Mouse (Mus musculus): ENCODE measurements around the gene Gm17606.

The Gm17606 gene

DNA sequence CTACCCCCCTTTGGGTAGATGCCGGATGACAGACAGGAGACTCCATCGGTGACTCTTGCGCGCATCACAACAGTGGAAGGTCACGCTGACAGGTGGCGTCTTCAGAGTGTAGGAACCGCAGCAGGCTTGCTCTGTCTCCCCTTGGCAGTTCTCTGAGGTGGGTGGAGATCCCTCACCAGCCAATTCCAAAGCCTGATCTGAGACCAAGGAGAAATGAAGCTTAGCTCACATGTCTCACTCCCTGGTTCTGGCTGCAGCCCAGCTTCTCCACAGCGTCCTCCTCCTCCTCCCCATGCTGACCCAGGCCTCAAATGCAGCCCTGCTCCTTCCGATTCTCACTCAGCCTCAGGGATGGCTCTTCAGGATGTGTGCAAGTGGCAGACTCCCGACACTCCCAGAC, 15.8 kb upstream of the Gm17606 start:
- DNase-seq (ENCODE audit: low spot score), result no peak

DNA sequence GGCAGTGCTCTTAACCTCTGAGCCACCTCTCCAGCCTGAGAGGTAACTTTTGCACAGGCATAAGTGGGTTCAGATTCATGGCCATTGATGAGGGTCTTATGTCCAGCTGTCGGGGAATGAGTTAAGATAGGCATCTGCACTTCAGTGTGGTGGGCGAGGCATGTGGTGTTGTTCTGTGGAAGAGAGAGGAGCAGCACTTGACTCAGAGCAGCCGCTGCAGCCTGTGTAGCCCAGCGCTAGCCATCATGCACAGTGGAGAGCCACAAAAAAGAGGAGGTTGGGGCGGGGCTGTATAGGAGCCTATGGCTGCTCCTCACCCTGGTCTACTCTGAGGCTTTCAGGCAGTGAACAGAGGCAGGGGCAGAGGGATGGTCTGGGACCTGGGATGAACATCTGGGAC, 12.6 kb upstream of the Gm17606 start:
- DNase-seq (ENCODE audit: low spot score), result no peak

DNA sequence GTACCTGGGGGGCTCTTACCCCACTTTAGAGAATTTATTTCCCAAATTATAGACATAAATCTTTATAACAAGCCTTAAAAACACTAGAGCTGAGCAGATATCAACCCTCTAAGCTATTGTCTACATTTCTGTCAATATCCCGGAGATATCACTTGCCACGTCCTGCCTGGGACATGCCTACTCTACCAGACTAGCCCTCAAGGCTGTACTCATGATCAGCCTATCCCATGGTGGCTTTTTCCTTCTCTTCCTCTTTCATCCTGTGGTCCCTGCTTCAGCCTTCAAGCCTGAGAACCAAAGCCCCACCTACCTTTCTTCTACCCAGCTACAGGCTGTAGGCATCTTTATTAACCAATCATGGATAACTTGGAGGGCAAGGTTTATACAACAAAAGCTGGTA, 11.0 kb upstream of the Gm17606 start:
- DNase-seq (ENCODE audit: low spot score), result no peak

DNA sequence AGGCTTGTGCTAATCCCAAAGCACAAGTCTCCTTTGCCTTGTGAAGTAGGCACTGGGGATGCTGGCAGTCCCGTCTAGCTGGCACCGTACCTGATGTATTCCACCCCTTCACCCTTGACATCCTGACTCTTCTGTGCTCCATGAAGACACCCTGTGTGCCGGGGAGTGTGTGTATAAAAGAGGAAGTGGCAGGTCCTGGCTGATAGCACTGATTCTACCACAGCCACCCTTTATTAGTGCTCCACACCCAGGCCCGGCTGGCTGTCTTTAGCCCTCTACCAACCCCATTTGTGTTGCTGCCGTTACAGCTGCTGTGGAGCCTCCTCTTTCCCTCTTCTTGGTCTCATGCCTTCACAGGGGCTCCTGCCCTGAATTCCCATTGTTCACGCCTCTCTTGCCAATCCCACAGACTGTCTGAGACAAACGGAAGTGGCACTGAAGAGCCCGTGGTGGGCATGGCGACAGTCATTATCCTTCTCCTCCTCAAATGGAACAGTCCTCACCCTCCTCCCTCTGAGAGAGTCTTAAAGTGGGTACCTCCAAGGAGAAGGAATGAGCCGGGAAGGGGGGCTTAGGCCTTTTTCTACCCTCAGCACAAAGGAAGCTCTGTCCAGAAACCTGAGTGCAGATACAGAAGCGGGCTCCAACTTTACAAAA, 10.0 kb upstream of the Gm17606 start:
- DNase-seq (ENCODE audit: low spot score), result no peak

DNA sequence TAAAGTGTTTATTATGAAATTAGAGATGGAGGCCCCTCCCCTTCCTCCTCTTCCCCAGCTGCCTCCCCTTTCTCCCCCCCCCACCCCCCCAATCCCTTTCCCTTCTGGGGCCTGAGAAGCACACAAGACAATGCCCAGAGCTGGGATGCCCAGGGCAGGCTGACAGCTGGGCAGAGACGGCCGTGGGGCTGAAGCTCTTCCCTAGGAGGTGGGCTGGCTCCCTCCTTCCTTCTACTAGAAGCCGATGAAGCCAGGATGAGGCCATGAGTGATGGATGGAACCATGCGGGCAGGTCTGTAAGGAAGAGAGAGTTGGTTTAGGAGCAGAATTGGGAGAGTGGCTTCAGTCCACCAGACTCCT, 9.5 kb upstream of the Gm17606 start:
- DNase-seq (ENCODE audit: low spot score), result no peak

DNA sequence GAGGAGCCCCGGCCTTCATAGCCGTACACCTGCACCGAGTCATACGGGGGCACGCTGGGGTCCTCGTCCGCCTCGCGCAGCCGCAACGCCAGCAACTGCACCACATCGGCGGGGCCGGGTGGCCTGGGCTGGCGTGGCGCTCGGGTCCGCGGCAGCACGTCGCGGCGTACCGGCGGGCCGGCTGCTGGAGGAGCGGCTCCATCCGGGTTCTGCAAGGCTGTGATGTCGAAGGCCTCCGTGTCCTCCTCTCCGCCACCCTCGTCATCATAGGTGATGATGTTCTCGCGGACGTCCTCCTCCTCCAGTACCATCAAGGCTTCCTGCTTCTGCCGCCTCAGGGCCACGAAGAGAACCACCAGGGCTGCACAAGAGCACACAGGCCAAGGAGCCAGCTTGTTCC, 8.5 kb upstream of the Gm17606 start:
- DNase-seq (ENCODE audit: low spot score), result no peak

DNA sequence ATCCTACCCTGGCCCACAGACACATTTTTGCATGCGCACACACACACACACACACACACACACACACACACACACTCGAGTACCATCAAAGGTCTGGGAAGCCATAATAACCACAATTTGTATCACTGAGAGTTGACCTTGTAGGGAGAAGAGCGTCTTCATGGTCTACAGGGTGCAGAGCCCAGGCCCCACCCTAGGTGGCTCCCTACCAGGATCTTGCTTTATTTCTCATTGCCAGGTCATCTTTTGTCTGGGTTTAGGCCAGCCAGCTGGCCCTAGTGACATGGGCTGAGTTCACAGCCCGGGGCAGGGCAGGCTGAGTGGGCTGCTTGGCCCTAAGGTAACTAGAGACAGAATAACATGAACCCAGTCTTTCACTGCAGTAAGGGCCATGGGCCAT, 6.6 kb upstream of the Gm17606 start:
- no peak for DNase-seq (ENCODE audit: low spot score)

DNA sequence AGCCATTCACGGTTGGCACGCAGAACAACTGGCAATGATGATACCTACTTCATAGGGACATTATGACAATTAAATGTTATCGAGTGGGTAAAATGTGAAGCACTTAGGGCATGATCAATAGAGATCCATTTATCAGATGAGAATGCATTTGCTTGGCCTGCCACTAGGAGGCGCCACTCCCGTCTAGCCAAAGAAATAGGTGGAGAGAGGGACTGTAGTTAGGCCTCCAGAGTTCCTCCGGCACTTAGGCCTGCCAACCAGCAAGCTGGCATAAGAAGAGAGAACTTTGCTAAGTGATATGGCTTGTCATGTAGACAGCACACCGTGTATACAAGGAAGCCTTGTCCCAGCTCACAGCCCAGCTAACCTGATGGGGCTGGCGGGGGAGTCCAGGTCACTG, 3.8 kb upstream of the Gm17606 start:
- no peak for DNase-seq (ENCODE audit: low spot score)

DNA sequence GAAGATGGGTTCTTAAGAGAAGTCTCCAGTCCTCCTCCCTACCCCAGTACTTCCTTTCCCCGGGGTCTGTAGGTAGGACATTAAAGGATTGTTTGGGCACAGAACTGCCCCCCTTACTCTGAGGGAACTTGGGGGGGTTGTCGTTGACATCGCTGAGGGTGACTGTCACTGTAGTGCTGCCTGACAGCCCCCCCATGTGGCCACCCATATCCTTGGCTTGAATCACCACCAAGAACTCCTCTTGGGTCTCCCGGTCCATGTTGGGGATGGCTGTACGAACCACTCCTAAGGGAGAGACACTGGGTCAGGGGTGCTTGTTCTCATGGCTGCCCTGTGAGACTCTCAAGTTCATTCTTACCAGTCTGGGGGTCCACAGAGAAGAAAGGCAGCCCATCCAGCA, 2.5 kb upstream of the Gm17606 start:
- DNase-seq (ENCODE audit: low spot score), result no peak

DNA sequence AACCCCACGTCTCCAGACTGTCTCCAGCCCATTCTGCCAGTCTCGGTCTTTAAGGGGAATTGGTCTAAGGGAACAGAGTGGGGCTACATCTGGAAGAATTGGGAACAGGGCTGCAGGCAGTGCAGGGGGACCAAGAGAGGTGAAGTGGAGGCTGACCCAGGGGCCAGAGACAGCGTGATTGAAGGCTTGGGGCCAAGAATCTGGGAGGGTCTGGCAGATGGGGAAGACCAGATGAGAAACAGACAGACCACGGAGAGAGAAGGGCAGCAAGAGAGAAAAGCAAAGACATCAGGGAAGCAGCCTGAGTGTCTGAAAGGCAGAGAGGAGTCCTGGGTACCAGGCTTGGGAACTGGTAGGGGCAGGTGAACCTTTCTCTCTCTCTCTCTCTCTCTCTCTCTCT, 631 bp upstream of the Gm17606 start:
- no peak for DNase-seq (ENCODE audit: low spot score)

DNA sequence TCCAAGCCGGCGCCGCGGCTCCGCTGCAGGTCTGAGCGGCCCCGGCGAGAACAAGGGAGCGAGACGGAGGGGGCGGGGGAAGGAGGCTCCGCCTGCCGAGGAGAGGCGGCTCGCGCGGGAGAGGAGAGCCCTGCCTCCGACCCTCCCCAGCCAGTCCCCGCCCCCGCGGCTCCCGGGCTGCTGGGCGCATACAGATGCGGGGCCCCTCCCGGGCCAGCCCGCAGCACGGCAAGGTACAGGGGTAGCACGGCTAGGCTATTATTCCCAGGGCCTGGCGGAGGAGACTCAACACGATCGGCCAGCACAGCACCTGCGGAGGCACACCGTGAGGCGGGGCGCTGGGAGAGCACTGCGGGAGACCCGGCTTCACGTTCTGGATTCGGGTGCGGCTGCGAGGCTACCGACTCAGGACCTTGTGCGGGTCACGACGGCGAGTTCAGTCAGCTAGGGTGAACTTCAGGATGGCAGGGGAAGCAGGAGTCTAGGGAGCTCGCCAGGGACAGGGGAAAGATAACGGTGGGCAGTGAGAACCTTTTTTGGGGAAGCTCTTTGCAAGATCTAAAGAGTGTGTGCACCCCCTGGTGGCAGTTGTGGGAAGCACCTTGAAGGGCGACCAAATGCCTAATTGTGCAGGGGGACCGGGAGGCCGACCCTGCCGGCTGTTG, 685 bp downstream of the Gm17606 start, which contains the start of gene Cdh24:
Cdh24 (minus strand) TSS at position 60 of the 665 bp plus-strand sequence.
- peak; percentile 83 for DNase-seq (ENCODE audit: low spot score)

DNA sequence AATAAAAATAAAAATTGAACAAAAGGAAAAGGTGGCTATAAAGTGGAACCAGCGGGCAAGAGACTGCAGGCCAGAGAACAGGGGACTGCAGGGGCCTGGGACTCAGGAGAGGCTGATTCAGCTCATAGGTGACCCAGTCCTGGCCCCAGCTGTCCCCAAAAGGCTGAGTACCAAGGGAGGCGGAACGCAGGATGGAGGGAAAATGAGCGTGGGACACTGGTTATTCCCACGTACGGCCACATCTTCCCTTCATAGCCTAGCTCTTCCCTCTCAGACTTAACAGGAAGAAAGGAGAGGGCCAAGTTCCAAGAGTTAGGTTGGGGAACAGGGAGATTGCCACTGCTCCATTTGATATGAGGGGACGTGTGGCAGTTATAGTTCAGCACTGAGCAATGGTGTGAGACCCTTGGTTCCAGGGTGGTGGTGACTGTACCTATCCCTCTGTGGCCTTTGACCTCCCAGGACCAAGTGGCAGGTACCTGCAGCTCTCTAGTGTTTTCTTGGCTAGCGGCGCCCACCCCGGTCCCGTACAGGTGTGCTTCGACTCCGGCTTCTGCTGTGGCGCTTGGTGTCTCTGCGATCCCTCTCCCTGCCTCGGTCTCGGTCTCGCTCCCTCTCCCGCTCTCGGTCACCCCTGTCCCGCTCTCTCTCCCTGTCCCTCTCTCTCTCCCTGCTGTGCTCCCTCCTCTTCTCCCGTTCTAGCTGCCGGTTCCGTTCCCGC, 1.6 kb downstream of the Gm17606 start:
- no peak for DNase-seq (ENCODE audit: low spot score)

DNA sequence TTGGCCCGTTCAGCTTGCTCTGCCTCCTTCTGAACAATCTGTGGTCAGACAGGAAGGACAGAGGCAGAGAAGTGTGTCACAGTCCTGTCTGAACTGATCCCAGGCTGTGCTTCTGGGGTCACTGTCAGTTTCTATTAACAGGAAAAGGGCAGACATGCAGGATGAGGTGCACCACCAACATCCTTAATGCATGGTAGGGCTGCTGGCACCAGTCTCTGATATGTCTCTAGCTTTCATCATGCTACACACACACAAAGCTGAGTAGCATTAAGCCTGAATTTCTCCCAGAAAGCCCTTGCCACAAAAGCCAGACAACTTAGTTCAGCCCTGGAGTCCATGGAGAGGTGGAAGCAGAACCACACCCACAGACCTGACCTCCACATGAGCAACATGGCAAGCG, 2.3 kb downstream of the Gm17606 start:
- no peak for DNase-seq (ENCODE audit: low spot score)

DNA sequence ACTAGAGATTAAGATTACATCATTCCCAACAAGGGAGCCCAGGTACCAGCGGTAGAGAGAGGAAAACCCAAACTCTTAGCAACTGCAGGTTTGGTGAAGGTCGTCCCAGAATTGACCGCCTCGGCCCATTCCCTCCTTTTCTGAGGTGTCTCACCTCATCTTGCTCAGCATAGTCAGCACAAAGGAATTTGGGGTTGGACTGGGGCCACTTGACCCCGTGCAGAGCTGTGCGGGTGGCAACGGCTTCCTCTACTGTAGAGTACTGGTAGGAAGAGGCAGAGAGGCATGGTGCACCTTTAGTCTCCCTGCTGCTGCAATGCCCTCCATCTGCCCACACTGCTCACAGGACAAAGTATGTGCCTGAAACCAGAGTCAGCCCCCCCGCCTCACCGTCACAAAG, 3.5 kb downstream of the Gm17606 start:
- no peak for DNase-seq (ENCODE audit: low spot score)

DNA sequence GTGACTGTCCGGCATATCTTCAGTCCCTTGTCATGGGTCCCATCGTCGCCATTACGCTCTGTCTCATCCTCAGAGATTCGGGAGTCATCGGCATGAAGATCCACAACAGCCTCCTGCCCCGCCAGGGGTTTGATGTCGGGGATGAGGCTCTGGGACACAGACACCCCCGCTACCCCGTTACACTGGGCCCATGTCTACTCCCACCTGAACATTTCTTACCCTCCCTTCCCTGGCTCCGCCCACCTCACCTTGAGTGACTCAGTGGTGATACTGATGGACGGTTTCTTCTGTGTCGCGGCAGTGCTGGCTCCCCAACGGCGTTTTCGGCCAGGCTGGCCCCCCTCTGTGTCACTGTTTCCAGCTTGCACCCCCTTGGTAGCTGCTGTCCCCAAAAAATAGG, 5.7 kb downstream of the Gm17606 start:
- no peak for DNase-seq (ENCODE audit: low spot score)

DNA sequence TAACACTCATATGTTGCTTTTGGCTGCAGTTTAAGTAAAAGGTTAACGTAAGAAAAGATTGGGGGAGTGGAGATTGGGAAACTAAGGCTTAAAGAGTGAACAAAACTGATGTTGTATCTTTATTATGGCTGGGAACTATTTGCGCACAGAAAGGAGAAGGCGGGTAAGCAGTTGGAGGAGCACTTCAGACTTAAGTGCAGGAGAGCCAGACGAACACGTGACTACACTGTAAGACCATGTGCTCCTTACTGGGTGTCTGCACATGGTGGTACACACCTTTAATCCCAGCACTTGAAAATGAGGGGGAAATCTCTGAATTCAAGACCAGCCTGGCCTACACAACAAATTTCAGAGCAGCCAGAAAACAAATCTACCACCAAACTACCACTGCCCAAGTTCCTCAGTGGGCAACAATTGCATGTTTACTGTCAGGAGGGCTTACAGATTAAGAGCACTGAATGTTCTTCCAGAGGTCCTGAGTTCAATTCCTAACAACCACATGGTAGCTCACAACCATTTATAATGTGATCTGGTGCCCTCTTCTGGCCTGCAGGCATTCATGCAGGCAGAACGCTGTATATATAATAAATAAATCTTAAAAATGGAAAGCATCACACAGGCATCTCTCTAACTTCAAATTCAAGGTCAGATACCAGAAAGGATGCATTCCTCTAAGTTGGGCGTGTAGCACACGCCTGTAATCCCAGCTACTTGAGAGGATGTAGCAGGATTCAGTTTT, 6.3 kb downstream of the Gm17606 start:
- no peak for DNase-seq (ENCODE audit: low spot score)

DNA sequence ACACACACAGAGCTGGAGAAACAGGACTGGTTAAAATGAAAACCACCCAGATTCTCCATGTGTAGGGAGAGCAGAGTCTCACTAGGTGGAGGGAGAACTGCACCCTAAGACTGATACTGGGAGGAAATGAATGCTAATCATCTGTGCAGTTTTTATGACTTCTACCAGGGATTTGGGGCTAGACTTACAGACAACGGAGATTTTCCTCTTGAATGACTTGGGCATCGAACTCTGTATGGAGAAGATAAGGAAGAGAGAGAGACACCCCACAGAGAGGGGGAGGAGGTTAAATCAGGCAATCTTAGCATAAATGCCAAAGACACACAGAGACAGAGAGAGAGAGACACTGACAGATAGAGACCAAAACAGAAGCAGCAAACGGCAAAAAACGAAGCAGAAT, 7.1 kb downstream of the Gm17606 start:
- no peak for DNase-seq (ENCODE audit: low spot score)

DNA sequence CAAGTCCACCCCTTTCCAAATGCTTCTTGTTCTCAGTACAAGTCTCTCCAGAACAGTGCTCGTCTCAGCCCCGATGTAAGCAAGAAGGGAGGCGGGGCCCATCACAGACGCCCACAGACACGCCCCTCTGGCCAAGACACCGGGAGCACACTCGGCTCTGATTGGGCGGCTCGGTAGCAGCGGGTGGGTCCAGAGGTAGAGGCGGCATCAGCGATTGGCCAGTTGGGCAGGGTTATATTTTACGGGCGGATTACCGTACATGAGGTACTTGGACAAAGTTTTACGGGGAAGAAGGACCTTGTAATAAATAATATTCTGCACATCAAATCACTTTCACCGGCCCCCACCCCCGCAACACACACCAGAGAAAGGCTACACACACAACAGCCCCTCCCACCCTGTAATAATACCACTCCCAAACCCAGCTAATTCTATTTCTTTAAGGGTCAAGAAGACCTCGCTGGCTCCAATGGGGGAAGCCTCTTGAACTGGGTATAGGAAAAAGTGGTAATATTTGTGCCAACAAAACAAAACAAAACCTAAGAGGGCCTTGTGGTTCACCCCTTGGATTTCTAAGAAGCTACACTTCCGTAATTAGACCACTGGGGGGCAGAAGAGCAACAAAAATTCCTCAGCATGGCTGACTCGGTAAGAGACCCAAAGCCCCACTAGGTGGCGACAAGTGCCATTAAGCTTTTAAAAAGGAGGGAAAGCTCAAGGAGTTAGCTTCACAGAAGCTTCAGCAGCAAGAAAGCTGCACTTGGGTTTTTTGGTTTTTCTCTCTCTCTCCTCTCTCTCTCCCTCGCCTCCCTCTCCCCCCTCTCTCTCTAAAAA, 10.1 kb downstream of the Gm17606 start:
- peak; percentile 94 for DNase-seq (ENCODE audit: low spot score)

DNA sequence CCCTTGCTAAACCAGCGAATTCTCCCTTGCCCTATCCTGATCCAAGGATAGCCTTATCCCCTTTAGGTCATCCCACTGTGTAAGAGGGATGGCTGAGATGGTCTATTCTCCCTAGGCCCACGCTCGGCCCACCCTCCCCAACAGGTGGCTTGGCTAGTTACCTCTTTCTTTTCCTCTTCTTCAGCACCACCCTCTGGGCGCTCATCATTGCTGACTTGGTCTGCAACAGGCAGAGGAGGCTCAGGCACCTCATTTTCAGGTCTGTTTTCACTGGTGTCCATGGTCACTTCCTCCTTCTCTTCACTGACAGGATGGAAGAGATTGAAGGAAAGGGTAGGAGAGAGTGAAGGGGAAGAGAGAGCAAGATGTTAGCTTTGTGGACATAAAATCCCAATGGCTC, 10.8 kb downstream of the Gm17606 start:
- DNase-seq (ENCODE audit: low spot score), result no peak

DNA sequence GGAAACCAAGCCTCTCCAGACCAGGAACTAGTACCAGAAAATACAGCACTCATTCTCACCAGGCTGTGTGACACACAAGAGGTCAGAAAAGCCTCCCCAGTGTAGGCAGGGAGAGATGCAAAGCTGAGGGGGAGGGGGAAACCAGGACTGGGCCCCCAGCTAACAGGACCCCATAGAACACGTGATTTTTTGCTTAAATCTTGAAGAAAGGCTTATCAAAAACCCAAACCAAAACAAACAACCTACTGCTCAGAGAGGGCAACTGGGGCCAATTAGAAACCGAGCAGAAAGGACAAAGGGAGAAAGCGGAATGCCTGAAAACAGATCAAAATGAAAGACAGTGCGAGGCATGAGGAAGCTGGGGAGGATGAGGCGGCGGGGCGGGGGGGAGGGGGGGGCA, 12.0 kb downstream of the Gm17606 start:
- no peak for DNase-seq (ENCODE audit: low spot score)

DNA sequence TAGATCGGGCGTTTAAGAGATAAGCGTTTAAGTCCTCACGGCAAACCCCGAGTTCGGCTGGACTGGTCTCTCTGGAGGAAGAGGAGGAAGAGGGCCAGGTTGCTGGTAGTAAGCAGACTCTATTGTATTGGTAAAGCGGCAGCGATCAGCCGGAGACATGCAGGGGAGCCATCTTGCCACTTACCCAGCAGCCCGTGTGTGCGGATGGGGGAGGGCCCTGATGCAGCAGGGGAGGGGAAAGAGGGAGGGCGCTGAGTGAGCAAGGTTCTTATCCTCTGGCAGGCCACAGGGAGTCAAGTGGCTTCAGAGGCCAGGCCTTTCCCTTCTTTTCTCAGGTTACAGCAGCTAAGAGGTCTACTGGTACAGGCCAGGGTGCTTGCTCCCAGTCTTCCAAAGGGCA, 12.7 kb downstream of the Gm17606 start:
- DNase-seq (ENCODE audit: low spot score), result peak; percentile 85

DNA sequence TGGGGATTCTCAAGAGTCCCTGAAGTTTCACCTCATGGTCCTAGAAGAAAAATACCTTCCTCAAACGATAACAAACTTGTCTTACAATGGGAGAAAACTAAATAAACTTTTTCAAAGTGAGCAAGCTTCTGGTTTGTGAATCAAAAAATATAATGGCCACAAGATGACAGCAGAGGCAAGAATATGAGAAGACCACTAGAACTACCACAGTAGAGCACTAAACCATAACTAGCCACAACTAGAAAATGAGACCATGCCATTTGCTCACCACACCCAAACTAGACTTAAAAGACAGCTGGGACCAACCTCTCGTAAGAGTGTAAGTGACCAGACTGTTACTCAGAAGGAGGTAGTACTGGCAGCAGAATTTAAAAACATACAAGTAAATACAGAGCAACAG, 19.3 kb downstream of the Gm17606 start:
- peak; percentile 68 for DNase-seq (ENCODE audit: low spot score)
